ENCODE assay signal across 26 mouse cellular contexts in the genomic region with DNA sequence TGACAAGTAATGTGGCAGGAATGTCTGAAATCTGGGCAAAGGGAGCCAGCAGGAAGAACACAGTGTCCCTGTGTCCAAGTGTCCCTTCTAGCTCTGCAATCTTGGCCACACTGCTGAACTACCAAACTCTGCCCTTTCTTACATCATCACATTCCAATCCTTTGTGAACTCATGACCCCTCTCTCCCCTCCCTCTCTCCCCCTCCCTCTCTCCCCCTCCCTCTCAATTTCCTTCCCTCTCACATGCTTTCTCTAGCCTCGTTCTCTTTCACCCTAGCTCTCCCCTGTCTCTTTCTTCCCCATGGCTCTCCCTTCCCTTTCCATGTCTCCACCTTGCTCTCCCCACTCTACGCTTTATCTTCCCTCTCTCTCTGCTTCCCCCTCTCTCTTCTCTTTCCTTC. TPM values are rescaled to one million over a fixed set of nuclear protein-coding genes. Genes with fewer than 3 reads are reported as not detected.
"Had no signal": no experiment of that assay in that cellular context is flagged by ENCODE, and none has a peak within 500 bp of the region (broad histone marks: within the 10 kb centered on the region; RNA-seq: fewer than 3 reads in every experiment).

Cldn34c4 (minus strand) TSS at position 101 of the 400 bp plus-strand sequence.

- H3K27me3 ChIP-seq: liver, embryonic 15.5 days; lung, embryonic 15.5 days; megakaryocyte, embryonic 14.5 days; midbrain, embryonic 13.5 days; midbrain, embryonic 15.5 days; neural tube, embryonic 12.5 days; stomach, embryonic 15.5 days had no signal

- ATAC-seq: liver, postnatal 0 days; lung, postnatal 0 days; midbrain, embryonic 13.5 days; midbrain, embryonic 15.5 days had no signal

- H3K4me3 ChIP-seq: liver, embryonic 15.5 days; lung, embryonic 15.5 days; megakaryocyte, embryonic 14.5 days; midbrain, embryonic 13.5 days; midbrain, embryonic 15.5 days; neural tube, embryonic 12.5 days; stomach, embryonic 15.5 days had no signal

- H3K27ac ChIP-seq: liver, embryonic 15.5 days; lung, embryonic 15.5 days; macrophage; midbrain, embryonic 13.5 days; midbrain, embryonic 15.5 days; neural tube, embryonic 12.5 days; stomach, embryonic 15.5 days; stomach, postnatal 0 days had no signal

- H3K4me1 ChIP-seq: liver, embryonic 15.5 days; lung, embryonic 15.5 days; megakaryocyte, embryonic 14.5 days; midbrain, embryonic 13.5 days; midbrain, embryonic 15.5 days; neural tube, embryonic 12.5 days; stomach, embryonic 15.5 days had no signal

- H3K36me3 ChIP-seq: liver, embryonic 15.5 days; lung, embryonic 15.5 days; midbrain, embryonic 13.5 days; midbrain, embryonic 15.5 days; neural tube, embryonic 12.5 days; stomach, embryonic 15.5 days had no signal

- DNase-seq: liver, postnatal 0 days; lung, adult 2 months; lung, postnatal 14 days; lung, postnatal 36 days; right cerebral cortex, postnatal 14 days; thymus, adult 2 months; thymus, postnatal 25 days; thymus, postnatal 4 days had no signal

RNA-seq across cellular contexts. Expression of gene Cldn34c4, which starts in this region (rescaled TPM):
- total RNA-seq: megakaryocyte progenitor cell, adult 5-6 weeks; midbrain, postnatal 0 days; monocyte, adult 5-6 weeks; neutrophil, adult 5-6 weeks had no signal
- polyA plus RNA-seq: liver, embryonic 15.5 days; liver, postnatal 0 days; lung, adult 2 months; lung, embryonic 15.5 days; lung, postnatal 0 days; macrophage; midbrain, embryonic 11.5 days; midbrain, embryonic 13.5 days; midbrain, embryonic 15.5 days; midbrain, postnatal 0 days; neural tube, embryonic 12.5 days; neural tube, embryonic 14.5 days; spleen, adult 2 months; stomach, embryonic 15.5 days; stomach, postnatal 0 days; thymus, adult 2 months; urinary bladder, adult 2 months had no signal
